Mouse (Mus musculus) MEL-GATA-1-ER (cell line): ENCODE measurements at regions not wholly inside any gene's neighbourhood (a gene's known extent, or its start where the extent isn't known, plus 50 kb on each side); places are given as distances from the start of the nearest gene placed in this dataset.

ENCODE experiments used
- DNase-seq: peaks from one replicate; pipeline ENCODE4 v3.0.0-alpha.2; 2012; ENCODE audit warnings: low read depth; ENCODE audit errors: extremely low read depth

DNA sequence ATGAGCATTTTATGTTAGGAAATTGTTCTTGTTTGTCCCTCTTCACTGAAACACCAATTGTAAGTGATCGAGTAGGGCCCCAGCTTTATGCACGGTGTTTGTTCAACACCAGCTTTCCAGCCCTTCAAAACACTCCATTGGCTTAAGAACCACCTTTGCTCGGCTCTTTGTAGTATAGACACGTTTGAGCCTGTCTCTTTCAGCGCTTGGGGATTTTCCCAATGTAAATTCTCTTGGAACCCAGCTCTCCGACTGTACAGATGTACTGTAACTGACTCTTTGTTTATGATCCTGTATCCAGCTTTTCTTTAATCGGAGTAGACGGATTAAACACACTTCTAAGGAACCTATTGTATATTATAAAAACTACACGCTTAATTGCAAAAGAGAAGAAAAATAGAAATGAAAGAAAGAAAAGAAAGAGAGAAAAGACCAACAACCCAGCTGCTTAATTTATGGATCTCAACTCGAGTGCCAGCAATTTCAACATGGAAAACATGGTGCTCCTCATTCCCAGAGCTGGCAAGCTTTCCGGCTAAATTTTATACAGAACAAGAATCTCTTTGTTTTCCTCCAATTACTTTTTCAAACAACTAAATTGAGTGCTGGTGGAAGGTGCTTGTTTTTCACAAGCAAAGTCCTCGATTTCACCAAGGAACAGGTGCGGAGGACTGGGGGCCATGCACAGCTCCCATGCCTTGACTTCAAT, 430.4 kb downstream of the Adgrl2 start:
- no peak for DNase-seq

- DNase-seq: no peak
These were observed 431.7 kb downstream of the Adgrl2 start for GRCm38 (mm10) chr3:148558592-148559157.

DNA sequence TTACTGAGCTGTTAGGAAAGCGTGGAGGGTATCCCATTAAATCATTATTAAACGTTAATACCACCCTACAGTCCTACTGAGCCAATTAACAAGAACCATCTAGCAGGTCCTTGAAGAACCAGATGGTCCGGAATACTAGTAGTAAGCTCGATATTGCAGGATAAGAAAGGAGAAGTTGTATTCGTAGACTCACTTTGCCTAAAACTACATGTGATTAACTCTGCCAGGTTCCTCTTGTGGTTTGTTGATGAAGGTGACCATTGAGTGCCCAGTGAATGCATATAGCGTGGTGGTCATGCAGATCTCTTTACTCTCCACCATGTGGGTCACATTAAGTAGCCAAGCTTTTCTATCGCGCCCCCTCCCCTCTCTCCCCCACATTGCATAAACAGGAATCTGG, 435.0 kb downstream of the Adgrl2 start:
- no peak for DNase-seq

DNA sequence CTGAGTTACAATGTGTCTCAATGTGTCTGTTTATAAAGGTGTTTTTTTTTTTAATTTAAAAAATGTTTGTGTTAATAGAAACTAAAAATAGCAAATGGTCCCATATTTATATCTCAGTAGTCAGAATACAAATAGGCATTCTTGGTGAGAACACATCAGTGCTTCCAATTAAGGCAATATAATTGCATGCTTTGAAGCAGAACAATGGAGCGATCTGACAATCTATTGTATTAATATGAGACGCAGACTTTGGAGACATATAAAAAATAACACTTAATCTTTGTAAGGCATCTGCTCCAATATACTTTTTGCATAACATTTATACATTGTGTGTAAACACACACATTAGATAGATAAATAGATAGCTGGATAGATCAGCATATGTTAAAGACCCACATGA, 439.6 kb downstream of the Adgrl2 start:
- DNase-seq: no peak

DNA sequence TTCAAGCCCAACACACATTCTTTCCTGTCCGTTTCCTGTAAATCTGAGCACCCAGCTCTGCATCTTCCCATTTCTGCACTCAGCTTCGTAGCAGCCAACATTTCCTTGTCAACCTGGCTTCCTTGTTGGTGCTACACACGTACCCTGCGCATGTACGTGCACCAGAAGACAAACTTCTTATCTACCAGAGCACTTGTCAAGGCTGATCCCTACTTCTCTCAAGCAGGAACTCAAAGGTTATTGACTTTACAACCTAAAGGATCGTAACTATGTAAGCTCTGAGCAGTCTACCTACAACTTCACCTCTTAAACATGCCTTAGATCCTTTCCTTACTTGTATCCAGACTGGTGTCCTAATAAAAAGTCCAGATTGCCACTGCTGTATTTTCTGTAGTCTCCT, 445.4 kb downstream of the Adgrl2 start:
- DNase-seq: no peak

DNA sequence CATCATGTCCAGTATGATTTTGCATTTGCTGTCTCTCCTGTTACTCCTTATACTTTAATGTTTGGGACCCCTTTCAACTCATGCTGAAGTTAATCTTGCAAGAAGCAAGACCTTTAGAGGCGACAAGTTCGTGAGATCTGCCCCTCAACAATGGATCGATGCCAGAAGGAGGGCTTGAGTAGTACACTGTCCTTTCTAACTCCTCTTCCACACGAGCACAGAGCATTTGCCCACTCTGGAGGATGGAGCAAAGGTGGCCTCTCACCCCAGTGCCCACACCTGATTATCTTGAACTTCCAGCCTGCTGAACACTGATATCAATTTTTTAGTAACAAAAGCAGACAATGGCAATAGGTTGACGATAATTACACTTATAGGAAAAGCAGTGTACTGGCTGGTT, 448.1 kb downstream of the Adgrl2 start:
- no peak for DNase-seq

DNA sequence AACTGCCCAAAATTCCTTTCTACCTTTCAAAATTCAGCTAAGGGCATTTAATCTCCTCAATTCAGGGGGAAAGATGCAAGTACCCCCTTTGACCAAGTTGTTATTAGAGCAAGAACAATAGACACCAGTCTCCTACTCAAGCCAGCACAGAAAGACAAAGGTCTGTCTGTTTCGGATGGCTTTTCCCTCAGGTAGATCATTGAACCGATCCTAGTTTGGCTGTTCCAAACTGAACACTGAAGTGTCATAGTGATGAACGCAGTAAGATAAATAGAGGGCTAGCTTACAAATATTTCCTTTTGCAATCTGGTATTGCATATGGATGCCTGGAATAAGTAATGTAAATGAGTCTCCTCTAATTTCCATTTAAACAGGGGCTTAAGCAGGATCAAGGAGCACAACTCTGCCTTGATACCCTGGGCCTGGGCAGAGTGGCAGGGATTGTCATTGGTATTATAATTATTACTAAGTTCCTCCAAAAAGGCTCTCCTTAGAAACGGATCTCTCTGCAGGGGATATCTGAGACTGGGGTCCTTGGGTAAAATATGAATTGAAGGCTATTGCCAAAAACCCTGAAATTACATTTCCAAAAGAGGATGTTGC, 452.6 kb downstream of the Adgrl2 start:
- DNase-seq: no peak

GRCm38 (mm10) chr3:148529893-148530292, 460.5 kb downstream of the Adgrl2 start:
- DNase-seq: no peak

DNA sequence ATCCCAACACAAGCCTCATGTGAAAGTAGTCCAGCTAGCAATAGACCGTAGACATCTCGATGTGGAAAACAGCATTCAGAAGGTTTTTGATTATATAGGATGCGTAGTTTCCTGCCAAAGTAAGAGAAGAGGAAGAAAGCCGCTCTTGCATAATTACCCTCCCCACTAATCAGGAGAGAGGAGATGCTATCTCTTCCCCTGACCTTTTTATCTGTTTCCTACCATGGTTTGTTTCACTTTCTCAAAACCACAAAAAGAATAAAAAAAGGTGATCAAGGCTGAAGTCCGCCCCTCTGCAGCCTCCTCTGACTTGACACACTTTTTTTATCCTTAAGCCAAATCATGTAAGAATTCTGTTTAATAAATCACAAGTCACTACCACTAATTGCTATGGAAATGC, 480.0 kb downstream of the Adgrl2 start:
- DNase-seq: peak; percentile 28

- no peak for DNase-seq
These were observed 485.4 kb downstream of the Adgrl2 start for GRCm38 (mm10) chr3:148504928-148505327.

DNA sequence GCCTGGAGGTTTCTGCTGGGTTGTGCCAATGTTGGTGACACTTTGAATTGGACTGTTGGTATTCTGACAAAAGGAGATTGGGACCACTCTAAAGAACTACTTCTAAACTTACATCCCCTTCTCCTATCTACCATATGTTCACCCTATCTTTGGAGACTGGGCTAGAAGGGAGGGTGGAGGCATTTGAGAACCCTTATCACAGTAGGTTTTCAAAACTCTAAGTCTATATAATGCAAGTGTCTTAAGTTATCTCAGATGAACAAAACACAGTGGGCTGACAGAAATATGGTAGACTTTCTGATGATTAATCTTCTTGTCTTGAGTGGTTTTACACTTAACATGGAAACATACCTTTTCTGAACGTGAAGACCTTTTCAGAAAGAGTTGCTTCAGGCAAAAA, 486.9 kb downstream of the Adgrl2 start:
- DNase-seq: no peak

DNA sequence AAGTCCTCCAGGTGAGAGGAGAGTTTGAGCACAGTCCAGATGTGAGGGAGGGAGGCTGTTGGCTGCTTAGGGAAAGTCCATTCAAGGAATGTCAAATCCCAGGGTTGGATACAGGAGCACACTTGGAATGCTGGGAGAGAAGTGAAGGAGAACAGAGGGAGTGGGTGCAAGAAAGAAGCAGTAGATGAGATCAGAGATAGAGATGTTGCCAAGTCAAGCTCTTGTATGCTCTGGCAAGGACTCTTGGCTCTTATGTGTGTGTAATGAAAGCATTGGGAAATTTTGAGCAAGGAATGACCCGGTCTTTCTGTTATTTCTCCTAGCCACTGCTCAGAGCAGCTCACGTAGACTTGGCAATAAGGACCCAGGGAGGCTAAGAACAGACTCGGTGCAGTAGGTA, 488.6 kb downstream of the Adgrl2 start:
- DNase-seq: no peak

- DNase-seq: no peak
These were observed 493.7 kb downstream of the Adgrl2 start for GRCm38 (mm10) chr3:148496672-148497071.

DNA sequence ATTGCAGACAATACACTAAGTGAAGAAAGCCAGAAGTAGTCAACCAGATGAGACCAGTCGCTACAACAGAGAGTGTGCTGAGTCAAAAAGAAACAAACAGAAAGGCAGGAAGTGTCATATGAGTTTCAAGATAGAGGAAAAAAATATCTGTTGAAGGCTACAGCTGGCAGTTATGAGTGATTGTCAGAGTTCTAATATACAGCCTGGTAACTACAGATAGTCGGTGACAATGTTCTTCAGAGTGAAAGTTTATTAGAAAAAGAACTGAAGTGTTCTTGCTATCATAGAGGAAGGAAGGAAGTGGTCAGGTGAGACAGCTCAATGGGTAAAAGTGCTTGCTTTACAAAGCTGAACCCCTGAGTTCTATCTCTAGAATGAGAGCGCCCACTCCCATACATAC, 499.1 kb downstream of the Adgrl2 start:
- peak; percentile 78 for DNase-seq

- no peak for DNase-seq
These were observed 501.2 kb downstream of the Adgrl2 start for GRCm38 (mm10) chr3:148489201-148489600.

DNA sequence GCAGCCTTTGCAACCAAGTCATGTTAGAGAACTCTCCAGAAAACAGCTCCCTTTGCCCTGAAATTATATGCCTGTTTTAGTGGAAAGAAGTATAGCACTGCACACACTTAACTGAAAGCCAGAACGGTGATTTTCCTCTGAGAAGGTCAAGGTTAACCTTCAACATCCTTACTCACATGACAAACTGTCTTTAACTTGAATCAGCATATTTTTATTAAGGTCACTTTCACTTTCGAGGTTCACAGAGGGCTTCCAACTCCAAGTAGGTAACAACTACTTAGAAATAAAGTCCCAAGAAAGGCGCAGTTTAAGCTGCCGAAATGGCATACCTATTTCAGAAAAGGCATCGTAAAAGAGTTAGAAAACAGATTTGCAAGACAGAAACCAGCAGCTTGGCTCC, 502.4 kb downstream of the Adgrl2 start:
- no peak for DNase-seq

- no peak for DNase-seq
These were observed 514.5 kb downstream of the Adgrl2 start for GRCm38 (mm10) chr3:148475862-148476261.

- DNase-seq: no peak
These were observed 517.4 kb downstream of the Adgrl2 start for GRCm38 (mm10) chr3:148472943-148473444.

- DNase-seq: no peak
These were observed 524.9 kb downstream of the Adgrl2 start for GRCm38 (mm10) chr3:148465456-148465855.

- DNase-seq: no peak
These were observed 527.6 kb downstream of the Adgrl2 start for GRCm38 (mm10) chr3:148462791-148463190.

DNA sequence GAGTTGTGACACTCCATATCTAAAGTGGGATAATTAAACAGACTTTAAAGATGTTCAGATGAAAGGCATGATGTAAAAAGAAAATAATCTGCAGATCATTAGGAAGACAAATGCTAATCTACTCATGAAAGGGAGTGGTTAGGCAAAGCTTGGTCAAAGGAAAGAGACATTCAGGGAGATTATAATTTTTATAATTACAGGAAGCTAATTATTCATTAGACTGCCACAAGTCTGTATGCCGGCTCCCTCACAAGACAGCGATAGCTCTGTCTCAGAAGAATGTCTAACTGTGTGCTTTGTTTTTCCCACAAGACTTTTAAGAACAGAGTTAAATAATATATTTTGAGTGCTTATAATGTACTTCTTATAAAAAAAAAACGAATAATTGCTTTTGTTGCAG, 541.5 kb downstream of the Adgrl2 start:
- no peak for DNase-seq

DNA sequence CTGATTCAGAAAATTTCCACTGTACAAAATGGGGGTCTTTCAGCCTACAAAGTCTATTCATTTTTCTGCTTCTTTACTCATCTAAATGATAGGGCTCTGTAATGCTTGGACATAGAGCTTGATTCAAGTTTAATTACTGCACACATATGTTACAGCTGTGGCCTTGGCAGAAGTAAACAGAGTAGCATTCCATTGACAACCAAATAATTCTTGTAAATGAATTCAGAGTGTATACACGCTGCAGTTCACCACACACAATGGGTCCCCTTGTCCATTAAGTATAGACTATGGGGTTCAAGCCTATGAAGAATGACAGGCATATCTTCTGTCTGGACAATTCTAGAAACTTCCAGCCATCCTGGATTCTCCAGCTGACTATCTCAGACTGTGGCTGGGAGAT, 541.9 kb downstream of the Adgrl2 start:
- DNase-seq: no peak

GRCm38 (mm10) chr3:148446845-148447244, 543.5 kb downstream of the Adgrl2 start:
- no peak for DNase-seq
